Mouse (Mus musculus) megakaryocyte, embryonic 14.5 days (primary cell): ENCODE measurements around the gene A530032D15Rik.
"Not testable (repeated sequence)": the region's sequence is repeated elsewhere in the genome, so short reads cannot be mapped to it uniquely, and the experiment has no call there.

Experiments used
- FLI1 ChIP-seq: IDR thresholded peaks from 2 replicates; pipeline ENCODE4 v1.6.1; 2012; ENCODE audit warnings: low read length, inconsistent platforms, mixed read lengths
- GATA1 ChIP-seq: IDR thresholded peaks from 3 replicates; pipeline ENCODE4 v1.6.1; 2012; ENCODE audit warnings: mixed read lengths, low read length, inconsistent platforms, borderline replicate concordance

GRCm38 (mm10) chr1:85114666-85115402 lies 5.2 kb upstream of the A530032D15Rik start:
- not testable (repeated sequence) for TF ChIP-seq GATA1, FLI1
